Mouse (Mus musculus) splenic B cell, adult 2 months (primary cell): ENCODE measurements at regions not wholly inside any gene's neighbourhood (a gene's known extent, or its start where the extent isn't known, plus 50 kb on each side); places are given as distances from the start of the nearest gene placed in this dataset.

Experiments
- DNase-seq: peaks from one replicate; pipeline ENCODE4 v3.0.0-alpha.2; 2011; ENCODE audit warnings: low read depth, low spot score
- H3K27me3 ChIP-seq: 2 replicates; pipeline ENCODE4 v1.6.1; 2012; ENCODE audit warnings: mild to moderate bottlenecking, low read length, moderate library complexity, mixed read lengths; ENCODE audit not compliant: control insufficient read depth, poor library complexity, insufficient read depth, severe bottlenecking
- H3K36me3 ChIP-seq: 2 replicates; pipeline ENCODE4 v1.6.1; 2012; ENCODE audit warnings: mild to moderate bottlenecking, low read length, moderate library complexity, mixed read lengths; ENCODE audit not compliant: control insufficient read depth, poor library complexity, insufficient read depth, severe bottlenecking

DNA sequence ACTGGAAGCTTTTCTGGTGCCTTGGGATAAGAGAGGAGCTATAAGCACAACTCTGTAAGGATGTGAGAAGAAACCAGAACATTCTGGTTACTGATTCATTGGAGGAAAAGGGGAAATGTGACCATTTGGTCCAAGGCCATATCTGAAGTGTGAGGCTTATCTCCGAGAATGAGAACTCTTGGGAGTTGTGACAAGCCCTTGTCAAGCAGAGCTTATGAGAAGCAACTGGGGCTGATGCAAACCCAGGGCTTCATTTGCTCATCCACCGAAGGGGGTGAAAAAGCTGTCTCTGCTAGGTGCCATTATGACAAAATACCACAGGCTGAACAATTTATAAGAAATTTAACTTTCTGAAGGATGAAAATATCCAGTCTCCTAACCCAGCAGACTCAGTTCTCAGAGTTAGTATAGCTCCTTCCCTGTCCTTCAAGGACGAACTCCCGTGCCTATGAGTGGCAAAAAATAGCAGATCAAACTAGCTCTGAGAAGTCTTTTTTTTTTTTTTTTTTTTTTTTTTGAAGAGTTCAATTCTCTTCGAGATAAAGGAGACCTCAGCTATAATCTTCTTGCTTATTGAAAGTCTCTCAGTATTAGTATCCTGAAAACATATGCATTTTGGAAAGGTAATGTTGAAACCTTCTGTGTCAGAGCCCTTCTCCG is 725.4 kb downstream of the Kcnj2 start:
- DNase-seq = no peak

DNA sequence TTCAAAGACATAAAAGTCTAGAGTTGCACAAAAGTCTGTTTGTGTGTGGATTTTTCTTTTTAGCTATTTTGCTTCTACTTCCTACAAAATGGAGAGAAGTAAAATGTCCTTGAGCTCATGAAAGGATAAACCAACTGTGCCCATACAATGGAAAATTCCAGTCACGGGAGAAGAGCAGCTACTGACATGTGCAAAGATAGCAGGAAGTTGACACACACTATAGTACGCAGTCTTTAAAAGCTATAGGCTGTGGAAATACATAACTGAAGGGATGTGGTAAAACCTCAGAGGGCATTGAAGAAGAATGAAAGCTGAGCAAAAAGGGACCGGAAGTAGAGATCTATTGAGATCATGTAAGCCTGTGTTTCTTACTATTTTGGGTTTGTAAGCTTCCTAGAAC is 735.1 kb downstream of the Kcnj2 start:
- no peaks in the 10 kb centered on the region for H3K36me3 ChIP-seq
- DNase-seq = peak; percentile 74

More for the DNA sequence above, 725.4 kb downstream of the Kcnj2 start:
- Histone ChIP-seq H3K27me3 (no peaks in the 10 kb centered on the region), H3K36me3 (no peaks in the 10 kb centered on the region)

GRCm38 (mm10) chr11:111816176-111816775 is 750.3 kb downstream of the Kcnj2 start:
- no peaks in the 10 kb centered on the region for H3K36me3 ChIP-seq
- H3K27me3 ChIP-seq = no peaks in the 10 kb centered on the region
- DNase-seq = no peak

More for the DNA sequence above, 735.1 kb downstream of the Kcnj2 start:
- no peaks in the 10 kb centered on the region for H3K27me3 ChIP-seq

GRCm38 (mm10) chr11:111818124-111818523 is 752.2 kb downstream of the Kcnj2 start:
- peak; percentile 83 for DNase-seq
- no peaks in the 10 kb centered on the region for H3K27me3 ChIP-seq
- no peaks in the 10 kb centered on the region for H3K36me3 ChIP-seq

GRCm38 (mm10) chr11:111820356-111820755 is 754.4 kb downstream of the Kcnj2 start:
- Histone ChIP-seq H3K36me3 (no peaks in the 10 kb centered on the region), H3K27me3 (no peaks in the 10 kb centered on the region)
- no peak for DNase-seq

- Histone ChIP-seq H3K27me3 (no peaks in the 10 kb centered on the region), H3K36me3 (no peaks in the 10 kb centered on the region)
- no peak for DNase-seq
These were observed 762.5 kb downstream of the Kcnj2 start for GRCm38 (mm10) chr11:111828455-111828854.

DNA sequence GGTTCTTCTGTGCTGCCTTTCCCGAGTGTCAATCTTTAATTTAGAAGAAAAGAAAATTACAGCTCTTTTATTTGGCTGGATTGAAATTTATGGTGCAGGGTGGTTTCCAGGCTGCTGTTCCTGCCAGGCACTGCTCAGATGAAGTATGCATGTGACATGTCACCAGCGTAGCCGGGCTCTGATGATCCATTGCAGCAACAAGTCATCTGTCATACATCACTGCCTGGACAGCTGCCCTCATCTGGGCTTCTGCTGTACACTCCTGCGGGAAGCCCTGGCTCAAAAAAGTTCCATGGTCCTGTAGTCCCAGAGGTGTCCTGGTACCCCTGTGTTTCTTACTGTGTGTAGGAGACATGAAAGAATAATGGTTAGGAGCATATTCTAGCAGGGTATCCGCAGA is 773.0 kb downstream of the Kcnj2 start:
- H3K27me3 ChIP-seq = no peaks in the 10 kb centered on the region
- DNase-seq = no peak
- H3K36me3 ChIP-seq = no peaks in the 10 kb centered on the region

- no peaks in the 10 kb centered on the region for H3K36me3 ChIP-seq
- no peak for DNase-seq
- H3K27me3 ChIP-seq = no peaks in the 10 kb centered on the region
These were observed 777.8 kb downstream of the Kcnj2 start for GRCm38 (mm10) chr11:111843728-111844258.

- DNase-seq = no peak
- H3K36me3 ChIP-seq = no peaks in the 10 kb centered on the region
- H3K27me3 ChIP-seq = no peaks in the 10 kb centered on the region
These were observed 778.5 kb downstream of the Kcnj2 start for GRCm38 (mm10) chr11:111844382-111845027.

DNA sequence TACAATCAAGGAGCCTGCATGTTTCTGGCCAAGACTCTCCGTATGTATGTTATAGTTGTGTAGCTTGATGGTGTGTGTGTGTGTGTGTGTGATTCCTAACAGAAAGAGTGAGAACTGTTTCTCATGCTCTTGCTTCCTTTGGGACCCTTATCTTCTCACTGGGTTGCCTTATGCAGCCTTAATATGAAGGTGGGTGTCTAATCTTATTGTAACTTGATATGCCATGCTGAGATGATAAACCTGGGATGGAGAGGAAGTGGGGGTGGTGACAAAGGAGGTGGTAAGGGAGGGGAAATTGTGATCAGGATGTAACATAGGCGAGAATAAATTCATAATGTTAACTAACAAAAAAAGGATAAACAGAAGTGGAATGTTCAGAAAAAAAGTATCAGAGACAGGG is 791.3 kb downstream of the Kcnj2 start:
- H3K27me3 ChIP-seq = no peaks in the 10 kb centered on the region
- DNase-seq = no peak
- no peaks in the 10 kb centered on the region for H3K36me3 ChIP-seq

GRCm38 (mm10) chr11:111858111-111858510 is 792.1 kb downstream of the Kcnj2 start:
- H3K36me3 ChIP-seq = no peaks in the 10 kb centered on the region
- H3K27me3 ChIP-seq = no peaks in the 10 kb centered on the region
- peak; percentile 69 for DNase-seq

DNA sequence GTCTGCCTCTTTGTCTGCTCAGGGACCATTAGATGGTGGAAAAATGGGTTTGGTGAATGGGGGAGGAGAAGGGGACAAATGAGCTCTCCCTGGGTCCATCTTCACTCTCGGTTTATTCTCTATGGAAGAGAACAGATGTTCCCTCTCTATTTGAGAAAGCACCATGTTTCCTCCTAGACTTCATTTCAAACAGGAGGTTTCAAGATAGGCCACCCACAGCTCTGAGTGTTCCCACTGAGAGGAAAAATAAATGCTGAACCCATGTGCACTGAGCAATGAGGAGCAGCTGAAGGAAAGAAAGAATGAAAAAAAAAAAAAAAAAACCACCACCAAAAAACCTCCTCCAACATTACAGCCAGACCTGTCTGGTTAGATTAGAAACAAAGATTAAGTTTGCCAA is 799.2 kb downstream of the Kcnj2 start:
- Histone ChIP-seq H3K36me3 (no peaks in the 10 kb centered on the region), H3K27me3 (no peaks in the 10 kb centered on the region)
- DNase-seq = no peak

DNA sequence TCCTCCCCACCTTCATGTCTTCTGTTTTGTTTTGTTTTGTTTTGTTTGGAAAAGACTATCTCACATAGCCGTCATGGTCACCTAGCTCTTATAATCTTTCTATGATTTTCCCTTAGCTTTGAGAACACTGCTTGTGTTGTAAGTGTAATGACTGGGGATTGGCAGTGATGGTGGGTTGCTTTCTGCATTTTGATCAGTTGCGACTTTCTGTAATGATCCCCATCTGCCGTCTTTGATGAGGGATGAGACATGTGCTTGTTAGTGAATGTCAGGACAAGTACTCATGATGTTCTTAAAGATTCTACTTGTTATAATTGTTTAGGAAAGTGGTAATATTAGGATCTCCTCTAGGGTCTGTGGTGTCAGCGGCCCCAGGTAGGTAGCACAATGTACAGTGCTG is 809.4 kb downstream of the Kcnj2 start:
- DNase-seq = no peak
- no peaks in the 10 kb centered on the region for H3K27me3 ChIP-seq
- H3K36me3 ChIP-seq = no peaks in the 10 kb centered on the region

GRCm38 (mm10) chr11:111880146-111880545 is 814.2 kb downstream of the Kcnj2 start:
- DNase-seq = no peak
- Histone ChIP-seq H3K27me3 (no peaks in the 10 kb centered on the region), H3K36me3 (no peaks in the 10 kb centered on the region)

- Histone ChIP-seq H3K36me3 (no peaks in the 10 kb centered on the region), H3K27me3 (no peaks in the 10 kb centered on the region)
- no peak for DNase-seq
These were observed 824.1 kb downstream of the Kcnj2 start for GRCm38 (mm10) chr11:111890026-111890425.
